Mouse (Mus musculus) B cell, adult 2 months (primary cell): ENCODE data around the gene Dennd6a.
"Not testable (repeated sequence)": the region's sequence is repeated elsewhere in the genome, so short reads cannot be mapped to it uniquely, and the experiment has no call there.

Experiments
- DNase-seq, 2 experiments: peaks; one replicate each; pipeline ENCODE4 v3.0.0; 2022

Gene Dennd6a

DNA sequence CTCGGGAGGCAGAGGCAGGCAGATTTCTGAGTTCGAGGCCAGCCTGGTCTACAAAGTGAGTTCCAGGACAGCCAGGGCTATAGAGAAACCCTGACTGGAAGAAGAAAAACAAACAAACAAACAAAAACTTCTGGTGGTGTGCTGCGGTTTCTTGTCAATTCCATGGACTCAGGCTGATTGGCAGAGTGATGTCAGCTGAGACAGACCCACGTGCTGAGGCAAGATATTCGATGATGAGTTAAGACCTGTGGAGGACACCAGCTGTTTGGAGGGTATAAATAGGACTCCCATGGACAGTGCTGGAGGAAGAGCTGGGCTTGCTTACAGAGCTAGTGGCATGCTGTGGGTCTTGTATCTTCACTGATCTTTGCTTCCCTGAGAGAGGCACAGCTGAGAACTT lies at the start of gene Dennd6a:
Dennd6a (plus strand) TSS at position 301 of the 400 bp plus-strand sequence.
- not testable (repeated sequence) for DNase-seq

DNA sequence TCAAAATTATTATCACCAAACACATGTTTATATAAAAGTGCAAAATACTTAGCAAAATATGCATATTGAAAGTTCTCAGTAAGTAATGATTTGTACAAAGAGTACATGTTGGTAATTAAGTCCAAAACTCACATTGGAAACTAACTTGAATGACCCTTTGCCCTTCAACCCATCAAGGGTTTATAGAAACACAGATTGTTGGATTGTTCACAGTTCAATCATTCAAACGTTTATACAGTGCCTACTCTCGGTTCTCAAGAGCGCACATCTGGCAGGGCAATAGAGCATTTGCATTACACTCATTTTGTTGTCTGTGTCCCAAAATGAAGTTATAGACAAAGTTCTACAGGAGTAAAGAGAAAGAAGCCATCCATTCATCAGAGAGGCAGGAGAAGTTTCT lies 47.7 kb upstream of the Dennd6a start:
- no peak for DNase-seq

- no peak for DNase-seq
Measured at GRCm38 (mm10) chr14:26528296-26528695, 45.4 kb upstream of the Dennd6a start.

DNA sequence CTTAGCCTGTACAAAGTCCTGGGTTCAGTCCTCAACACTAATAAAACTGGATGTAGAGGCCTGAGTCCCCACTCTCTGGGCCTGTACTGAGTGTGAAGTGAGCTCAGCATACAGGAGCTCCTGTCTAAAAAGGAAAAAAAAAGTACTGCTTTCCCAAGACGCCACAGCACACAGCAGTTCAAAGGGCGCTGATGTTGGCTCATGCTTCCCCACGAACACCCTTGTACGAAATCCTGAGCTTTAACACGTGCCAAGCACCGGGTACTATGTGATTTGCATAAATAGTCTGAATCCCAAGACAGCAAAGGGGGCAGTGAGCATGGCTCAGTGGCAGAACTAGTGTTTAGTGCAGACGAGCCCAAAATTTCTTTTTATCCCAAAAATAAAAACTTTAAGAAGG lies 43.3 kb upstream of the Dennd6a start:
- DNase-seq, result no peak

DNA sequence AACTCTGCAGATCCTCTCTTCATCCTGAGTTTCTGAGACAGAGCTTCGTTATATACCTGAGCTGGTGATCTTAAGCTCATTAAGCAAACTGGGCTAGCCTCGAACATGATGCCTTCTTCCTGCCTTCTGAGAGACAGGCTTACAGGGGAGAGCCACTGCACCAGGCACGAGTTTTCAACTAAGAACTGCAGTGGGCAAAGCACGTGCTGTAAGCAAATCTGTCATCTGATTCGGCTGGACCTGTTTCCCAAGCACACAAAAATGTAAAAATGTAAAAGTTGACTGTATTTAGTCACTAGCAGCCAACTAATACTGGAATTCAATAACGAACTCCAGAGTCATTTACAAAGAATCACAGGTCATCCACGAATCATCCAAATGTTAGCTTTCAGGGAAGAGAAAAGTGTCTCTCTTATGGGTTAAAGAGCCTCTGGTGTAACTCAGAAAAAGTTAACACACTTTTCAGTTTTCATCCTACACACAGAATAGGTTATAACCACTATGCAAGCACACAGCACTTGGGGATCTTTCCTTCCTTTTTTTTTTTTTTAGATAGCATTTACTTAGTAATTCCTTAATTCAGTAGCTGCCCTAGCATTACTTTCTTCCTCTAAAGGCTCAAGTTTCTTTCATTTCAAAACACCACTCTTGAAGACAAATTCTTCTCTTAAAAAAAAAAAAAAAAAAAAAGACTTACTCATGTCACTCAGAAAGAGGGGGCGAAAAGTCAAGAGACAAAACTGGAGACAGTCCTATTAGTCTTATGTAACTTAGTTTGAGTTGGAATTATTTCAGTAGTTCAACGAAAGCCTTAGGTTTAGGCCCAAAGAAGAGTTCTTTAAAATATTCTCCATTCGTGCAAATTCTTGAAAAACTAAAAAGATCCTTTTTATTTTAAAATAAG lies 42.0 kb upstream of the Dennd6a start:
- DNase-seq, result no peak

GRCm38 (mm10) chr14:26532752-26533151 lies 40.9 kb upstream of the Dennd6a start:
- no peak for DNase-seq

DNA sequence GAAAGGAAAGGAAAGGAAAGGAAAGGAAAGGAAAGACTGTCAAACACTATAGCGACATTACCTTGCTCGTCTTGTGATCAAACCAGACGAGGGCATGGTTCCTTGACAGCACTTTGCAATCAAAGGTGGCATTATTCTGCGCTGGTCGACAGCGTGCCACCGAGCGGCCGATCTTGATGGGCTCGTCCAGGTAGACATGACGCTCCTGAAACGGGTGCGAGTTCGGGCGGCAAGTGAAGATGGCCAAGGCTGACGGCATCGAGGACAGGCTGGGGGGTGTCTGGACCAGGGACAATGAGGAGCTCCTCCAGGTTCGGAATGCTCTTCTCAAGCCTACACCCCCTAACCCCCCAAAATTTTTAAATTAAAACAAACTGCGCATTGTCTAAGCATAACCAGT lies 40.4 kb upstream of the Dennd6a start:
- no peak for DNase-seq

- peak; percentile 51 to 58 for DNase-seq
Measured at GRCm38 (mm10) chr14:26533821-26534756, 39.6 kb upstream of the Dennd6a start.

GRCm38 (mm10) chr14:26534757-26535479 lies 38.7 kb upstream of the Dennd6a start, which contains the start of gene Slmap:
TSS of gene Slmap (minus strand) at chr14:26534931.
- DNase-seq, result peak; percentile 98

- no peak for DNase-seq
Measured at GRCm38 (mm10) chr14:26539241-26539640, 34.4 kb upstream of the Dennd6a start.

- DNase-seq, result no peak
Measured at GRCm38 (mm10) chr14:26540577-26540976, 33.1 kb upstream of the Dennd6a start.

- DNase-seq, result no peak
Measured at GRCm38 (mm10) chr14:26542136-26542535, 31.5 kb upstream of the Dennd6a start.

GRCm38 (mm10) chr14:26547516-26548488 lies 25.9 kb upstream of the Dennd6a start:
- DNase-seq, result no peak

DNA sequence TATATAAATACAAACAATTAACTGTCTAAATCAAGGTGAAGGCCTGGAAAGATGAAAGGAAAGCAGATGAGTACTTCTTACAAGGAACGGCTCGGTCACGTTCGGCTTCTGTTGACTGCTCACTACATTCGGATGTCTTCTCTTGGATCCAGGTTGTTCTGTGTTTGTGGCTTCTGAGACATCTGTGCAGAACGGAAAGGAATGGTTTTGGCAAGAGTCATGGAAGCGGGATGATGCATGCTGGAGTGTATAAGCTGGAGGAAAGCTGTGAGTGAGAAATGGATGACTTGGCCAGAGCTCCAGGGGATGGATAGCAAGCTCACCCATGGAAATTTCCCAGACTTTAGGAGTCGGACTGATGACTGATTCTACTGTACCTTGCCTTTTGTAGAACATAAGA lies 22.9 kb upstream of the Dennd6a start:
- DNase-seq, result no peak

DNA sequence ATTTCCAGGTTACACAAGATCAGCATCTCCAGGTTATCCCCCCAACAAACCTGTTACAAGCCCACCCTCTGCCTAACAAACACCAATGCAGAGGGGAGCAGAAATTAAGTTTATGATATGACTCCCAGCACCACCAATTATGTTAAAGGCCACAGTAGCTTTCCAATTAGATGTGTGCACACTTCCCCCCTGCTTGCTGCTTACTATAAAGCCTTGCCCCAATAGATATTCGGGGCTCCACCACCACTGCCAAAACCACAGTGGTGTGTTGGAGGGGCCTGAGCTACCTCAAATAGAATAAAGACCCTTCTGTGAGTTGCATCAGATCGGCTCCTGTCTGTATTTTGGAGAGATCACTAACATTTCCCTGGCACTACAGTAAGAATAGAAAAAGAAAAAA lies 21.2 kb upstream of the Dennd6a start:
- DNase-seq, result no peak

GRCm38 (mm10) chr14:26552853-26553252 lies 20.8 kb upstream of the Dennd6a start:
- DNase-seq, result no peak

GRCm38 (mm10) chr14:26557581-26557980 lies 16.1 kb upstream of the Dennd6a start:
- DNase-seq, result no peak

DNA sequence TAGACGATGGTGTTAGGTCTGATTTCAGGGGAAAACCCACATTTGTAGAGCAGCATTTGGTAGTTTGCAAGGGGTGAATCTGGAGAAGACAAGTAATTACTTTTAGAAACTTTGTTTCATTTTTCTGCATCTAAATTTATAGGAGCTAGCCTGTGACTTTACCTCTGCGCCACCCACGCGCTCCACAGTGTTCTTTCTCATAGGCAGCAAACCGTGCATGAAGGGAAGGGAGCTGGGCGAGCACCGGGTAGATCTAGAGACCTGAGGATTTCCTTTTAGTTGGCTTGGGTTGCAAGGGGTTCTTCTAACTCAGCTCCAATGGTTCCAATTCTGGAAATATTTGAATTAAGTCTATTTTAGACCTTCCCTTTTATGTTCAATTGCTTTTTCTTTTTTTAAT lies 15.1 kb upstream of the Dennd6a start:
- DNase-seq, result no peak

- DNase-seq, result no peak
Measured at GRCm38 (mm10) chr14:26562247-26562646, 11.4 kb upstream of the Dennd6a start.

GRCm38 (mm10) chr14:26569880-26570279 lies 3.8 kb upstream of the Dennd6a start:
- DNase-seq, result no peak

- peak; percentile 49 to 52 for DNase-seq
Measured at GRCm38 (mm10) chr14:26571951-26572675, 1.5 kb upstream of the Dennd6a start.
